Mouse (Mus musculus) spleen, adult 18-20 months (tissue): ENCODE measurements around the gene Pcyt1a.
"Not testable (repeated sequence)": the region's sequence is repeated elsewhere in the genome, so short reads cannot be mapped to it uniquely, and the experiment has no call there.

ENCODE experiments used
- DNase-seq, 2 experiments: peaks; one replicate each; pipeline ENCODE4 v3.0.0; 2022; ENCODE audit warnings: mixed read lengths in 2 of 2

Pcyt1a gene

GRCm38 (mm10) chr16:32479415-32479814 lies 48.7 kb downstream of the Pcyt1a start:
- DNase-seq, result no peak

- DNase-seq, result no peak
Observed at GRCm38 (mm10) chr16:32484431-32484871, 53.7 kb downstream of the Pcyt1a start.

- no peak for DNase-seq
Observed at GRCm38 (mm10) chr16:32485209-32485608, 54.5 kb downstream of the Pcyt1a start.

GRCm38 (mm10) chr16:32486046-32486445 lies 55.3 kb downstream of the Pcyt1a start:
- DNase-seq, result no peak

- no peak for DNase-seq
Observed at GRCm38 (mm10) chr16:32487234-32488111, 56.8 kb downstream of the Pcyt1a start, which contains the start of gene Slc51a. TSS of gene Slc51a (minus strand) at chr16:32487879.

GRCm38 (mm10) chr16:32488939-32489338 lies 58.2 kb downstream of the Pcyt1a start:
- no peak for DNase-seq

GRCm38 (mm10) chr16:32494371-32494770 lies 63.6 kb downstream of the Pcyt1a start:
- DNase-seq, result not testable (repeated sequence)

GRCm38 (mm10) chr16:32495965-32496364 lies 65.2 kb downstream of the Pcyt1a start, which contains the start of gene Zdhhc19:
TSS of gene Zdhhc19 (plus strand) at chr16:32496265.
- DNase-seq, result no peak

- no peak for DNase-seq
Observed at GRCm38 (mm10) chr16:32498996-32499395, 68.3 kb downstream of the Pcyt1a start.

GRCm38 (mm10) chr16:32499430-32500037 lies 68.8 kb downstream of the Pcyt1a start:
- DNase-seq, result peak; percentile 55 to 82

- DNase-seq, result no peak
Observed at GRCm38 (mm10) chr16:32501459-32501858, 70.7 kb downstream of the Pcyt1a start.

- no peak for DNase-seq
Observed at GRCm38 (mm10) chr16:32502621-32503335, 72.1 kb downstream of the Pcyt1a start.

- no peak for DNase-seq
Observed at GRCm38 (mm10) chr16:32503633-32504032, 72.9 kb downstream of the Pcyt1a start.

GRCm38 (mm10) chr16:32506298-32506697 lies 75.6 kb downstream of the Pcyt1a start:
- DNase-seq, result no peak

GRCm38 (mm10) chr16:32506868-32507267 lies 76.1 kb downstream of the Pcyt1a start:
- no peak for DNase-seq

GRCm38 (mm10) chr16:32507407-32507806 lies 76.7 kb downstream of the Pcyt1a start:
- peak; percentile 48 to 73 for DNase-seq

GRCm38 (mm10) chr16:32508035-32508434 lies 77.3 kb downstream of the Pcyt1a start:
- DNase-seq, result no peak

GRCm38 (mm10) chr16:32508506-32509065 lies 77.9 kb downstream of the Pcyt1a start:
- DNase-seq, result no peak

GRCm38 (mm10) chr16:32509066-32509942 lies 78.6 kb downstream of the Pcyt1a start:
- DNase-seq, result no peak

- DNase-seq, result no peak
Observed at GRCm38 (mm10) chr16:32510399-32511337, 79.9 kb downstream of the Pcyt1a start.

GRCm38 (mm10) chr16:32511338-32511734 lies 80.6 kb downstream of the Pcyt1a start:
- DNase-seq, result no peak
